Mouse (Mus musculus): ENCODE results near the gene Tmem258.
"Not testable (repeated sequence)": the region's sequence is repeated elsewhere in the genome, so short reads cannot be mapped to it uniquely, and the experiment has no call there.

Tmem258 gene

DNA sequence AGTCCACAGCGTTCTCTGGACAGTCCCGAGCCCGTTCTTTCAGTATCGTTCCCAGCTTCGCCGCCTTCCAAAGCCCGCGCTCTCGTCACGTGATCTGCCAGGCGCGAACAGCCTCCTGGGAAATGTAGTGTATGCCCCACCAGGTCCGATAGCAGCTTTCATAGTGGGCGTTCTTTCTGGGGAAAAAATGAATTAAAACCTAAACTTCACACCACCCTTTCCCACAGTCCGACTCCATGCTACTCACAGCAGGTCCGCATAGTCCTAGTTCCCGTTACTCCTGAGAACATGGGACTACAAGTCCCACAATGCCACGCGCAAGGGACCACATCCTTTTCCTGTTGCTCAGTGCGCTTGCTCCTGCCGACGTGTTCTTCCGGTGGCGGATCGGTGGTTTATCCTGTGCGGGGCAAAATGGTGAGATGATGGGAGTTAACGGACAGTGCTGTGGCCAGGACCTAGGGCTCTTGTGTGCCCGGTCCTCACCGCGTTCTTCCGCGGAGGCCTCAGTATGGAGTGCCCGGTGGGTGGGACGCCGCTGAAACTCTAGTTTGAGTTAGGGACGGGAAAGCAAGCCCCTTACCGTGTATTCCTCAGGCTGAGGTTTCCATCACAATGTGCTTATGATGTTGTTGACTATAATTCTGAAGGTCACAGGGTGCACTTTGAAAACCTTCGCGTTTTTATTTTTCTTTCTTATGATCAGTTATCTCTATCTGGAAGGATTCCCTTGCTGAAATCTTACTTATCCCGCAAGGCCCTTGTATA lies at the start of gene Tmem258, which contains the start of gene Fen1:
TSS of gene Tmem258 (plus strand) at position 167 of the 768 bp plus-strand sequence.
TSS of gene Fen1 (minus strand) at position 322 of the 768 bp plus-strand sequence.
- peak; percentile 92 for DNase-seq

DNA sequence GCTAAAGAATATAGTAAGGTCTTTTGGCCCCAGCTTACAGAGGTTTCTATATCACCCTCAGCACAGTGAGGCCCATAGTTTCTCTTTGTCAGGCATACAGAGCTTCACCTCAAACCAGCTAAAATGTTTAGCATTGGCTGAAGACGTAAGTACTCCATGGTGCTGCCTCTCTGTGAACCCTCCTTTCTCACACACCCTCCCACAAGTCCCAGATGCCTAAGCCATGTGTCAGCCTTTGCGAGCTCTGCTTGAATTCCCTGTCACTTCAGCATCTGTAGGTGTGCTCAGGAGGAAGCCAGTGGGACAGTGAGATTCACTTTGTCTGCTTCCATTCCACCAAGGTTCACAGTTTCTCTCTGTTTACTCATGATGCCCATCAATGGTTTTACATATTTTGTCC lies 46.1 kb upstream of the Tmem258 start:
- no peak for DNase-seq

DNA sequence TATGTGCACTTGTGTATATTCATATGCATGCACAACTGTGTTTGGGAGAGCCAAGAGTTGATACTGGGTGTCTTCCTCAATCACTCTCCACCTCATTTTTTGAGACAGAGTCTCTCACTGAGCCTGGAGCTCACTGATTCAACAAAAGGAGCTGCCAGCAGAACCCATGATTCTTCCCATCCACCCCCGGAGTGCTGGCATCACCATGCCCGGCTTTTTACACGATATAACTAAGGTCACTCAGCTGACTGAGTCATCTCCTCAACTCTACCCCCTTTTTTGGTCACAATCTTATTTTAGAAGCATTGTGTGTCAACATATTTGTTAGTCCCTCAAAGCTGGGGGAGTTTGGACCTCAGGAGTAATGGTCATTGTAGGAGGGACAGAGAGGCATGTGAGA lies 39.9 kb upstream of the Tmem258 start:
- no peak for DNase-seq

DNA sequence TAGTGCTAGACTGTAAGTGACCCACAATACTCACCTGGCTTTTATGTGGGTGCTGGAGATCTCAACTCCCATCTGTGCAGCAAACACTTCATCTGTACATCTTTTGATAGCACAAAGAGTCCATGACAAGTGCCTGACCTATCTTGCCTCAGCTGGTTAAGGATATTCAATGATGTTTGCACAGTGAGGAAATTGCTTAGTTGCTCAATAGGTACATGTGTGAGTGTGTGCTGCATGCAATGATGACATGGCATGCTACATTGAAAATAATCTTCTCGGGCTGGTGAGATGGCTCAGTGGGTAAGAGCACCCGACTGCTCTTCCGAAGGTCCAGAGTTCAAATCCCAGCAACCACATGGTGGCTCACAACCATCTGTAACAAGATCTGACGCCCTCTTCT lies 37.9 kb upstream of the Tmem258 start:
- not testable (repeated sequence) for DNase-seq

DNA sequence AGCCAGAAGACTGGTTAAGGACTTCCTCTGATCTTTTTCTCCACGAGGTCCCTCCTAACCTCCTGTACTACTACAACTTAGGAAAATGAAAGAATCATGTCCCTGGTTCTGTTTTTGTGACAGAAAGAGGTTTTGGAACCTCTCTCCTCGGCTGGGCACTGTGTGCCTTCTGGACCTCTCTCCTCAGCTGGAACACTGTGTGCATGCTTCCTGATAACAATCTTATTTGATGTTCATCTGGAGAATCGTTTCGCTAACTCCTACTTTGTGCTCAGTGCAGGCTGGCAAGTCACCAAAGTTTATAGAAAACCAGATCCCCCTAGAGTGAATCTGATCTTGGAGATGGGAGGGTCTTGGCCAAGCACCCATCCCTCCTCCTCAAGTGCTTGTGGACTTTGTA lies 36.7 kb upstream of the Tmem258 start:
- no peak for DNase-seq

DNA sequence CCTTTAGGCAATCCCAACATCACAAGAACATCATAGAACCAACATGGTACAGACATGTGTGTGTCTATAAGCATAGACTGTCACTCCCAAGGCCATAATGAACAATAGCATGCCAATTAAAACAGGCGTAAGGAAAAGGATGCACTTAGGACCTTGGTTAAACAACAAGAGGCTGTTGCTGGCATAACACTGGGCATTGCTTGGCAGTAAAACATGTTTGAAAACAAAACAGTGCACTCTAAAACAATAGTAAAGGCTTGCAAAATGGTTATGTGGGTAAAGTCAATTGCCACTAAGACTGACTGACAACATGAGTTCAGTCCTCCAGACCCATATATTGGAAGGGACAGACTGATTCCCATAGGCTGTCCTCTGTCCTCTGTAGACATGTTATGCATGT lies 35.9 kb upstream of the Tmem258 start:
- no peak for DNase-seq

DNA sequence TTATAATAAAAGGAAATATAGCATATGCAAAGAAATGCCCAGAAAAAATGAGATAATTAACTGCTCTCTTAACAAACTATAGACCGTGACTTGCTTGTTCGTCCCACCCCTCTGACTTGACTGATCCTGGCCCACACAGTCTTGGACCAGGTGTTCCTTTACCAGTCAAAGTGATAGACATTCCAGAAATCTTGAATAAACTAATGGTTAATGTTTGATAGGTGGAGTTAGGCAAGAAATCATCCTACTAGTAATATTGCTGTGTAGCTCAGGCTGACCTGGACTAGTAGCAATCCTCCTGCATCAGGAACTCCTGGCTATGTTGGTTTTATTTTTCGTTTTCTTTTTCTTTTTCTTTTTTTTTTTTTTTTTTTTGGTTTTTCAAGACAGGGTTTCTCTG lies 35.4 kb upstream of the Tmem258 start:
- DNase-seq, result no peak

DNA sequence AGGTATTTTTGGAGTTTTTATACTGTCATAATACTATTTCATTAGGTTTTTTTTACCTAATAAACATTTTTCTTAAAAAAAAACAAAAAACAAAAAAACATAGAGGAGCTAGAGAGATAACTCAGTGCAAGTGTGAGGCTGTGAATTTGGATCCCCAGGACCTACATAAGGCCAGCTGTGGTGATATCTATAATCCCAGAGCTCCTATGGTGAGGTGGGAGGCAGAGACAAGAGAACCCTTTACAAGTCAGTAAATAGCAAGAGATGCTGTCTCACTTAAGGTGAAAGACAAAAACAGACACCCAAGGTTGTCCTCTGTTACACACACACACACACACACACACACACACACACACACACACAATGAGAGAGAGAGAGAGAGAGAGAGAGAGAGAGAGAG lies 34.6 kb upstream of the Tmem258 start:
- DNase-seq, result no peak

DNA sequence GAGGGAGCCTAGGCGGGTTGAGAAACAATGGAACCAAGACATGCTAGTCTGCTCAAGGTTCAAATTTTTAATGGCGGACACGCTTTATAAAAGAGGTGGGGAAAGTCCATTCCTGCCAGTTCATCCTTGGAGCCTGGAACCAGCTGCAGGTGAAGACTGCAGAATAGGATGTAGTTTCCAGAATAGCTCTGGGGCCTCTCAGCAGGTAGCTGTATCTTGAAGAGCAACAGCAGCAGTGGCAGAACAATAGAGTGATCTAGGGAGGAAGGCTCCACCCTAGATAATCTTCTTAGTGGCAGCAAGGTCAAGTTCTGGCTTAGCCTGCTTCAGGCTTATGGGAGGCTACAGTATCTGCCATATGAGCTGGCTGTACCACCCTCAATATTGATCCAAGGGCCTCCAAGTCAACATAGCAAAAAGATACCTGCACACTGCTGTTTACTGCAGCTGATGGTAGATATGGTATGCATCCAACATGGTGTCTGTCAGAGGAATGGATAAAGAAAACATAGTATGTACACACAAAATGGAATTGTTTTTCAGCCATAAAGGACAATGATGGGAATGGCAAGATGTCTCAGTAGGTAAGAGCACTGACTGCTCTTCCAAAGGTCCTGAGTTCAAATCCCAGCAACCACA lies 34.0 kb upstream of the Tmem258 start:
- not testable (repeated sequence) for DNase-seq

DNA sequence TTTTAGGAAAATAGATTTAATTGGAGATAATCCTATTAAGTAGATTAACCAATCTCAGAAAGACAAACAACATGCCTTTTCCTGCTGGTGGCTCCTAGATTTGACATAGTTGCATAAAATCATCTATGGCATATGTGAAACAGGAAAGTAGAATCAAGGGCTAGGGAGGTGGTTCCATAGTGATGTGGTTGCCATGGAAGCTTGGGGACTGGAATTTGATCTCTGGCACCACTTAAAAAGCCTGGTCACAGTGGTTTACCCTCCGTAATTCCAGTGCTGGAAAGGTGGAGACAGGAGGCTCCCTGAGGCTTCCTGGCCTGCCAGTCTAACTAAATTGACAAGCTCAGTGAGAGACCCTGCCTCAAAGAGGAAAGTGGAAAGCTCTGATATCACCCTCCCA lies 33.3 kb upstream of the Tmem258 start:
- DNase-seq, result no peak

DNA sequence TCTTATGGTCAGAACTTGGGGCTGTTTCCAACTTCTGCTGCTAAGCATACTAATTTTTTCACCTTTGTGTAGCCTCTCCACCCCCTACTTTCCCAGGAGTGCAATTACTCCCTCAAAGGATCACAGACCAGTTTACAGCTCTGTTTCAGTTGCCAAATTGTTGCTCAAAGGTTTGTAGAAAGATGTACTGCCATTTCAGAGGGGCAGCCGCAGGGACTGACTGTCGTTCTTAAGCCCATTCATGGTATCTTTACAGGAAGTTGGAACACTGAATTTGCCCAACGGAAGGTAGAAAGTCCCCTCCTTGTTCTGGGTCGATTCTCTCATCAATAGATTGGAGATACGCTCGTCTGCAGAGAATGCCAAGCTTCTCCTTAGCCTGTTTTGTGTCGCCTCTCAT lies 32.5 kb upstream of the Tmem258 start:
- no peak for DNase-seq

DNA sequence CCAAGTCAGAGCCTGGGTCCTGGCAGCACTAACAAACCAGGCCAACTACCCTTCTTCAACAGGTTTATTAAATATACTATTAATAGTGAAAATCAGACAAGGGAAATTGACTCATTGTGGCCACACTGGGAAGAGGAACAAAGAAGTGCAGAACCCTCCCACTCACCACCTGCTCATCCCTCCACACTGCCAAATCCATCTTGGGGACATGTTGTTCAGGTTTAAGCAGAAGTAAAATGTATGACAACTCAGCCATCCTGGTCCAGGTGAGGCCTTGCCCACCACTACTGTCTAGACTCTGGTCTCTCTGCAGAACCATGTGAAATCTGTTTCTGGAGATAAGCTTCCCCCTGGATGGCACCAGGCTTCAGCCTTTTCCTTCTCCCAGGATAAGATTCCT lies 32.0 kb upstream of the Tmem258 start:
- DNase-seq, result no peak

DNA sequence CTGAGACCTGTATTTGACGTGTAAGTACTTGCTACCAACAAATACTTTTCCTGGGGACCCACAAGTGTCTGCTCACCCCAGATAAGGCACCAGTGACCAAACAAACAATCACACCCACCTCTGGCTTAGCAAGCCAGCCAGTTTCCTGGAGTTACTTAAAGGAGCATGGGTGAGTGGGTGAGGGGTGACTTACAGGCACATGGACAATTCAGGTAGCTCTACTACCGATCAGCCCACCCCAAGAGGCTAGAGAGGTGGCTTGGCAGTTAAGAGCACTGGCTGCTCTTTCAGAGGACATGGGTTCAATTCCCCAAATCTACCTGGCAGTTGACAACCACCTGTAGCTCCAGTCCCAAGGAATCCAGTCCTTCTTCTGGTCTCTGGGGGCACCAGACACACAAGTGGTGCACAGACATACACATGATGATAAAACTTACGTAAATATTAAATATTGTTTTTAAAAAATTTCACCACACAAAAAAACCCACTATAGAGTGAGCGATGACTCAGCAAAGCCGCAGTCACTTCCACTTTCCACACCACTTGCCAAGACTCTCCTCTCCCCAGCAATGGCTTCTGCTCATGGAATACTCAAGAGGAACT lies 30.6 kb upstream of the Tmem258 start:
- no peak for DNase-seq

DNA sequence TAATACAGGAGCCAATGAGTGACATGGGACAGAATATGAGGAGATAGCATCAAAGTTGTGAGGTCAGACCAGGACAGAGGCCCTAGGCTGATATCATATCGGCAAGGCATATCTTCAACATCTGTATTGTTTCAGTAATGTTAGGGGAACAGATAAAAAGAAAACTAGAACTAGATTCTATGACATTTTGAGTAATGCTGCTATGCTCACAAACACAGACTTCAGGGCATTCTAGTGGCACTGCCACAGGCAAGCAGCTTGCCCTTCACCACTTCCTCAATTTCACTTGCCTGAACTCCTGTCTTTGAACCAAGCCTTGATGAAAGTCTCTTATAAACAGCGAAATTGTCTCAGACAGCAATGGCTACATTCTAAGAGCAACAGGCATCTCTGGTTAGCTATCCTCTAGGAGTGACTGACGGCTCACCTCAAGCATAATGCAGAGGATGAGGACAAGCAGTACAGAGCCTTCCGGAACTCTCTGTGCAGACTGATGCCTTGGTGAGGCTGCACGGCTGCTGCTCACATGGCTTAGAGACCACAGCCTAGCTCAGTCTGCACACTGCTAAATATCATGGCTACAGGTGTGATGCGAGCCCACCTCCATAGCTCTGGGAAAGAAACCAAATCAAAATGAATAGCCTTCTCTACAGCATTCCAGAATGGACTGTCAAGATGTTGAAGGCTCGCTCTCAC lies 29.8 kb upstream of the Tmem258 start:
- DNase-seq, result no peak

DNA sequence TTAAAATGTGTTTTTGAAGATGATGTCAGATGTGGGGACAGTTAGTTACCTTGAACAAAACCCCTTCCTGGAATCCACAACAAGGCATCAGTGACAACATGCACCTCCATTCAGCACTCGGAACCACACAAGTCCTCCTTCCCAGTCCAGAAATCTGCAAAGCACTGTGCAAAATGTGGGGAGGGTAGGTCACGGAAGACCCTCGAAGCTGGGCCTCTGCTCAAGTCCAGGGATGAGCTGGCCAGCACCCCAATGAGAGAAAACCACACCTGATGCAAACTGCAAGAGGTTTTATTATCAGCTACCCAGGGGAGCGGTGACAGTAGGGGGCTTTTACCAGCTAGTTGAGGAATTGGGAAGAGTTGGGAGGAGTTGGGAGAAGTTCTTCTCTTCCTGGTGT lies 28.9 kb upstream of the Tmem258 start:
- no peak for DNase-seq

DNA sequence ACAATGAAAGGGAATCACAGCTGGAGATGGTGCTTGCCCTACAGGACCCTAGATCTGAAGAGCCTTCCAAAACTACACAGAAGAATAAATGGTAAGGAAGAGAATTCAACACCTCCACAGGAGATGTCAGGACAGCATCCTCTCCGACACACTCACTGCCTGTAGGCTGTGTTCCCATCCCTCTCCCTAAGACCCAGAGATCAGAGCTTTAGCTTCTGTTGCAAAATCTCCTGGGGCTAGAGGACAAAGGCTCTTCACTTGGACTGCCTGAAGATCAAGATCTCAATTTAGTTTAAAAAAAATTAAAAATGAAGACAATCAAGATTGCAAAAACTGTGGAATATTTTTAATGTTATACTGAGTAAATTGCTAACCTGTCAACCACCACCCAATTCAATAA lies 27.3 kb upstream of the Tmem258 start:
- DNase-seq, result no peak

DNA sequence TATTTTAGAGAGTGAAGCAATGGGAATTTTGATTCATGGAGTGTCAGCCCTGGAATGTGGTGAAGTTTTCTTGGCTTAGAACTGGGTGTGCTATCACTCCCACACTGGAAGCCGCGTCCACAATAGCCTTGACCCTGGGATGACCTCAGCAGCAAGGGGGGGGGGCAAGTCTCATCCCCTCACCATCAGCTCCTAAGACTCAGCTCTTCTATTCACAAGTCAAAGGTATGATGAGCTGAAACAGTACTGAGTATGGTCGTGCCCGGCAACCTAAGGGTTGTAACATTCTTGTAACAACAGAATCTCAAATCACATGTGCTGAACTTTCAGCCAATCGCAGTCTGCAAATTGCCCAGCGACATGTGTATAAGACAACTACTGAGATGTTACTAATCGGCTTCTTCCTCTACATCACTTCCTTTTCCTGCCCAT lies 26.9 kb upstream of the Tmem258 start:
- DNase-seq, result no peak

DNA sequence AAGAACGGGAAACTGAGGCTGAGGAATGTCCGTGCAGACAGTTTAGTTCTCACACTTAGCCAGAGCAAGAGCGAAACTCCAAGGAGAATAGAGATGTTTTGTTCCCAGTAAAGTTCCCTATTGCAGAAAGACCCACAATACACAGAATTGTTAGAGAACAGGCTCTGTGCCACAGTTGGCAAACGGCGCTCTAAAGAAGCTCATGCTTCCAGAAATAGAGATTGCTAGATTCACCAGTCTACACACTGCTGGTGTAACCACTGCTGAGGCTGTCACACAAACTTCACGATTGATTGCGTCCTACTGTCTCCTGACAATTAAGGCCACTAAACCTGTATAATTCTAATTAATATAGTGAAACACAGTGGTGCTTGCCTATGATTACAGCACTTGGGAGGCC lies 22.6 kb upstream of the Tmem258 start:
- no peak for DNase-seq

DNA sequence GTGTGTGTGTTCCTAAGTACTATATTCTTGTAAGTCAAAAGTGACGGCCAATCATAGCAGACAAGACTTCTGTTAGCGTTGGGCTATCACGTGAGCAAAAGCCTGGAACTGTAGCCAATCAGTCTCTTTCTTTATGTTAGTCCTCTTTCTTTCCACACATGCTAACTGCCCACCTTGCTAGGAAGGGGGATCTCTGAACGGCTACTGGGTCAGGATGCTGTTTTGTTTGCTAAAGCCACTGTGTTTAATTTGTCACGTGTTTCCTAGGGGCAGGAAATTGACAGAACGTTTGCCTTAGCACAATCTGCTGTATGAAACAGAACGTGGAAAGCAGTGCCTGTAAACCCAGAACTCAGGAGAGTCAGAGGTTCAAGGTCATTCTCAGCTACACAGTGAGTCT lies 21.7 kb upstream of the Tmem258 start:
- no peak for DNase-seq

DNA sequence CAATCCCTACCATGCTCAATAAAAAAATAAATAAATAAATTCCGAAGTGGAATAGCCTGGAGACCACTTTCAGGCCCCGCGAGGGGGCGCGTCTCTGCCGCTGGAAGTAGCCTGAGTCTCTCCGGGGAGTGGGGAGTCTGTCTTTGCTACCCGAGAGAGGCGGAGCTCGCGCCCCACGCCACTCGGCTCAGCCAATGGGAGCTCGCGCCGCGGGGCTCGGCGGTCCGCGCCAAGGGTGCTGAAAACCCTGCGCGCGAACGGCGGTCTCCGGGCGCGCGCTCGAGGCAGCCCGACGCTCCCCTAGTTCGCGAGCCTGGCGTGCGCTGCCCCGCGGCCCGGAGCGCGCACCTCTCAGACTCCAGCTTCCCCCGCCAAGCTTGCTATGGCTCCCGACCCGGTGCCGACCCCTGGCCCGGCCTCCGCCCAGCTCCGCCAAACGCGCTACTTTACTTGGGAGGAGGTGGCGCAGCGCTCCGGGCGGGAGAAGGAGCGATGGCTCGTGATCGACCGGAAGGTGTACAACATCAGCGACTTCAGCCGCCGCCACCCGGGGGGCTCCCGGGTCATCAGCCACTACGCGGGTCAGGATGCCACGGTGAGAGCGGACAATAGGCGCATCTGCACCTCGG lies 21.0 kb upstream of the Tmem258 start, which contains the start of gene Fads1:
TSS of gene Fads1 (plus strand) at position 219 of the 629 bp plus-strand sequence.
- peak; percentile 92 for DNase-seq

DNA sequence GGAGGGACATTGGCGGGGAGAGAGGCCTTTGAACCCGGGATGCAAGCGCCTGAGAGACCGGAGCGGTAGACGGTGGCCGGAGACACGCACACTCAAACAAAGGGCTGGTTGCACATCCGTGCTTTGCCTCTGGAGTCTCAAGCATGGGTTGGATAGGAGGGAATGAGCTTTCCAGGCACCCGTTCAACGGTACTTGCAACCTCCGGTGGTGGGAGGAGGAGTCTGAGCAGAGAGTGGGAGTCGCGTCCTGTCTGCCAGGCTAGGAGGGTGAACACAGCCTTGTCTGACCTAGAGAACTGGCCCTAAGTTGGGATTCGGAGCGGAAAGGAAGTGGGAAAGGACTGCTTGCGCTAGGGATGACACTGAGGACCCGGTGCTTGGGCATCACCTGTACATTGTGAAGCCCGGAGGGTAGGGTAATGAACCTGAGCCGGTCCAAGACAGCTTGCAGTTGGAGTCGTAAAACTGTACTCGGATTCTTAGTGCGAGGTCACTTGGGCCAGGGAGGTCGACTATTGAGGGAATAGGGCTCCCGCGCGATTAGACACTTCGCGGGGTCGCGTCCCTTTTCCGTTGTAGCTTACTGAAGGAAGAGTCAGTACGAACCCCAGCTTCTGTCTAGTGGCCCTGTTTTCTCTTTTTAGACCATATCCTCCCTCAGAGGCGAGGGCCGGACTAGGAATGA lies 20.4 kb upstream of the Tmem258 start:
- DNase-seq, result peak; percentile 77

DNA sequence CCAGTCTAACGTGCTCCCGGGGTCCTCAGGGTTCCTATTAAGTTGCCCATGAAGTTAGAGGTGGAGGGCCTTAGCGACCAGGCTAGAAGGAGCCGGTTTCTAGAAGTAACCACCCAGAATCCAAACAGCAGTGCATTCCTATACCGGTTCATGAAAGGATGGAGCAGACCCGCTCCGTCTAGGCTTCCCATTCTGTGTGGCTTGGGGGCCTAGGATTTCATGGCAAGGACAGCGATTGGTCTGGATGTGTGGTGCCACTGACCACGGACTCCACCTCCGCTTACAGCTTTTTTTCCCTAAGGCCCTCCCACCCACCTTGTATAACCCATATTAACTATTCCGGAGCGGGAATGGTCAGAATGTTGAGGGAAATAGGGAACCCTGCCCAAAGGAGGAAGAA lies 19.7 kb upstream of the Tmem258 start:
- DNase-seq, result peak; percentile 61

Measured in kidney, adult 11 months (tissue).